Mouse (Mus musculus): ENCODE data around the gene Arid5b. TPM values are rescaled to one million over a fixed set of nuclear protein-coding genes. Genes with fewer than 3 reads are reported as not detected.

The Arid5b gene
- total RNA-seq, 2 experiments from 2014 or later: 32.3 to 38.3 TPM

GRCm38 (mm10) chr10:68167118-68167517 lies 111.4 kb downstream of the Arid5b start:
- no peak for TF ChIP-seq CTCF (IDR thresholded peaks at IDR 0.05)
- peak overlapping the region; percentile 41; the same call in 1 of the 2 replicates for H3K27ac ChIP-seq

GRCm38 (mm10) chr10:68166695-68167086 lies 111.8 kb downstream of the Arid5b start:
- intact Hi-C loops (cut with DNase I): loop anchor here (2.0 to 5.0 kb wide), 2 partner anchors 108 to 441 kb away; no protein-coding TSS in a partner anchor
- H3K4me3 ChIP-seq: no peak overlapping the region
- H3K27ac ChIP-seq: peak overlapping the region; percentile 88
- no peak for TF ChIP-seq CTCF (IDR thresholded peaks at IDR 0.05)
- no peak for DNase-seq (ENCODE audit: extremely low spot score in 1 of 2, low spot score in 2 of 2)

More at GRCm38 (mm10) chr10:68167118-68167517, 111.4 kb downstream of the Arid5b start:
- no peak for DNase-seq (ENCODE audit: extremely low spot score in 1 of 2, low spot score in 2 of 2)
- no peak overlapping the region for H3K4me3 ChIP-seq
- intact Hi-C loops (cut with DNase I): loop anchor here (2.0 to 5.0 kb wide), 2 partner anchors 108 to 440 kb away; no protein-coding TSS in a partner anchor

GRCm38 (mm10) chr10:68165709-68166694 lies 112.5 kb downstream of the Arid5b start:
- H3K4me3 ChIP-seq: no peak overlapping the region
- H3K27ac ChIP-seq: peak overlapping the region; percentile 88
- no peak for TF ChIP-seq CTCF (IDR thresholded peaks at IDR 0.05)
- DNase-seq (ENCODE audit: extremely low spot score in 1 of 2, low spot score in 2 of 2): no peak
- intact Hi-C loops (cut with DNase I): loop anchor here (2.0 to 5.0 kb wide), 3 partner anchors 29 to 441 kb away; no protein-coding TSS in a partner anchor

GRCm38 (mm10) chr10:68164723-68165706 lies 113.5 kb downstream of the Arid5b start:
- Histone ChIP-seq H3K4me3 (no peak overlapping the region), H3K27ac (peak overlapping the region; percentile 88)
- DNase-seq (ENCODE audit: extremely low spot score in 1 of 2, low spot score in 2 of 2): no peak
- intact Hi-C loops (cut with DNase I): loop anchor here (2.0 to 5.0 kb wide), 2 partner anchors 28 to 442 kb away; no protein-coding TSS in a partner anchor
- no peak for TF ChIP-seq CTCF (IDR thresholded peaks at IDR 0.05)

- DNase-seq (ENCODE audit: extremely low spot score in 1 of 2, low spot score in 2 of 2): no peak
- Histone ChIP-seq H3K4me3 (no peak overlapping the region), H3K27ac (peak overlapping the region; percentile 88; the same call in 1 of the 2 replicates)
- intact Hi-C loops (cut with DNase I): loop anchor here (2.0 kb wide), 1 partner anchor 27 kb away; no protein-coding TSS in a partner anchor
- TF ChIP-seq CTCF (IDR thresholded peaks at IDR 0.05): no peak
These were observed 114.4 kb downstream of the Arid5b start for GRCm38 (mm10) chr10:68164137-68164536.

- intact Hi-C loops (cut with DNase I): no loop called here
- DNase-seq (ENCODE audit: extremely low spot score in 1 of 2, low spot score in 2 of 2): no peak
- H3K4me3 ChIP-seq: no peak overlapping the region
- TF ChIP-seq CTCF (IDR thresholded peaks at IDR 0.05): no peak
- no peak overlapping the region for H3K27ac ChIP-seq
These were observed 118.8 kb downstream of the Arid5b start for GRCm38 (mm10) chr10:68159759-68160158.

- H3K27ac ChIP-seq: no peak overlapping the region
- intact Hi-C loops (cut with DNase I): no loop called here
- DNase-seq (ENCODE audit: extremely low spot score in 1 of 2, low spot score in 2 of 2): no peak
- H3K4me3 ChIP-seq: no peak overlapping the region
- no peak for TF ChIP-seq CTCF (IDR thresholded peaks at IDR 0.05)
These were observed 120.0 kb downstream of the Arid5b start for GRCm38 (mm10) chr10:68158555-68158954.

- no peak overlapping the region for H3K4me3 ChIP-seq
- intact Hi-C loops (cut with DNase I): no loop called here
- no peak for TF ChIP-seq CTCF (IDR thresholded peaks at IDR 0.05)
- DNase-seq (ENCODE audit: extremely low spot score in 1 of 2, low spot score in 2 of 2): no peak
- no peak overlapping the region for H3K27ac ChIP-seq
These were observed 121.0 kb downstream of the Arid5b start for GRCm38 (mm10) chr10:68157511-68157910.

- TF ChIP-seq CTCF (IDR thresholded peaks at IDR 0.05): no peak
- Histone ChIP-seq H3K27ac (no peak overlapping the region), H3K4me3 (no peak overlapping the region)
- no peak for DNase-seq (ENCODE audit: extremely low spot score in 1 of 2, low spot score in 2 of 2)
- intact Hi-C loops (cut with DNase I): no loop called here
These were observed 121.8 kb downstream of the Arid5b start for GRCm38 (mm10) chr10:68156646-68157245.

GRCm38 (mm10) chr10:68156159-68156558 lies 122.4 kb downstream of the Arid5b start:
- Histone ChIP-seq H3K27ac (no peak overlapping the region), H3K4me3 (no peak overlapping the region)
- intact Hi-C loops (cut with DNase I): no loop called here
- no peak for DNase-seq (ENCODE audit: extremely low spot score in 1 of 2, low spot score in 2 of 2)
- peak; percentile 12 for TF ChIP-seq CTCF (IDR thresholded peaks at IDR 0.05)
